Mouse (Mus musculus): ENCODE results near the gene Cldn10.
"Not testable (repeated sequence)": the region's sequence is repeated elsewhere in the genome, so short reads cannot be mapped to it uniquely, and the experiment has no call there.

Cldn10 gene

DNA sequence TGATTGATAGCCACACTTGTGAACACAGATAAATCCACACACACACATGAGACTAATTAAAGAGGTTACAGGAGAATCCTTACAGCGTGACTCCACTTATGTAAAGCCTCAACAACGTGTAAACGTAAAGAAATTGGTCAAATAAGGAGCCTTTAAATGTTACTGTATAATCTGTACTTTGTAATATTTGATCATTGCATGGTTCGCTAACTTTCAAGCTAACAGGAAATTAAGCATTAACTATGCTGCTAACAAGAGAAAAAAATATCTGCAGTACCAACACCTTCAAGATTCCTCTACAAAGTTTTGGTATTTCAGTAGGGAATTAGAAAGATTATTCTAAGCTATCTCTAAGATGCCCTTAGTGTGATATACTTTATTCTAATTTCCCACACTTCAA, at the start of gene Cldn10:
Gene Cldn10, plus strand, starts transcription at position 288 of the 400 bp plus-strand sequence.
- no peak for DNase-seq (ENCODE audit: low read depth, low spot score)

DNA sequence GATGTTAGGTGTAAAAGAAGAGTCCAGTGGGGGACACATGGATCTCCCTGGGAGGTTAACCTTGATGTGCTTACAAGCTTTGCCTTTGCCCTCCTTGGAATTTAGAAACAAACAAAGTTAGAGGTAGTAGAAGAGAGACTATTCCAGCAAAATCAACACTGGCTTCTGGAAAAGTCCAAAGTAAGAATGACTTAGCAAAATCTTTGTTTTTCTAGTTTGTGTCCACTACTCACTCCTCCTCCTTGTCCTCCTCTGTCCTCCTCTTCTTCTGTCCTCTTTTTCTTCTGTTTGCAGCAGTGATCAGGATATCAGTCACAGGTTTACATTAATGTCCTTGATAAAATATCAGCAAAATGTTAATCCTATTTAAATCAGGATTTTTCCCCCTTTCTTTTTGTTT, 45.9 kb upstream of the Cldn10 start:
- no peak for DNase-seq (ENCODE audit: low read depth, low spot score)

DNA sequence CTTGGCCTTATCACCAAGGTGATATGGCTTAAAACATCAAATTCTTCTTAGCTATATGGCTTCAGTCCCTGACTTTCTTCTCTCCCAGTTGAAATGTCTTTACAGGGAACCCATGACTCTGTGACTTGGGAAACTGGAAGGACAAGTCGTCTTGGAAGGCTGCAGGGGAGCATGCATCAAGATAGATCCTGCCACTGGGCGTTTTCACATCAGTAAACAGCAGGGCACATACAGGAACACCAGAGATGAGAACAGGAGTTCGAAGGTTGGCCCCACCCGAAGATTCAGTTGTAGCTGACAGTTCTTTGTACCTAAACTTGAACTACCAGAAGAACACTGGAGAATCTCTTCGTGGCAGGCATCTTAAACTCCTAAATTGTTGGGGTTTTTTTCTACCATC, 44.8 kb upstream of the Cldn10 start:
- DNase-seq (ENCODE audit: low read depth, low spot score): no peak

DNA sequence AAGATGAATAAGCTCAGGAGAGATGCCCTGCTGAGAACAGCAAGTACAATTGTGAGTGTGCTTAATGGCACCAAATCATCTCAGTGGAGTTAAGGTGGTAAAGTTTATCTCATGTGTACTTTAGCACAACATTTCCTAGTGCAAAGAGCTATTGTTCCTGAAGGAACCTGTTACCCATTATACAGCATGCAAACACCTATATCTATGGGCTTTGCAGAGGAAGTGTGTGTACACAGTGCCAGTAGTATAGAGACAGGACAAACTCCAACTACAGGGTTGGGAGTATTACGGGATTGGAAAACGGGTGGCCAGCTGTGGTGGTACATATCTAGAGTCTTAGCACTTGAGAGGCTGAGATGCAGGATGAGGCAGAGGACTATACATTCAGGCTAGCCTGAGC, 38.6 kb upstream of the Cldn10 start:
- no peak for DNase-seq (ENCODE audit: low read depth, low spot score)

DNA sequence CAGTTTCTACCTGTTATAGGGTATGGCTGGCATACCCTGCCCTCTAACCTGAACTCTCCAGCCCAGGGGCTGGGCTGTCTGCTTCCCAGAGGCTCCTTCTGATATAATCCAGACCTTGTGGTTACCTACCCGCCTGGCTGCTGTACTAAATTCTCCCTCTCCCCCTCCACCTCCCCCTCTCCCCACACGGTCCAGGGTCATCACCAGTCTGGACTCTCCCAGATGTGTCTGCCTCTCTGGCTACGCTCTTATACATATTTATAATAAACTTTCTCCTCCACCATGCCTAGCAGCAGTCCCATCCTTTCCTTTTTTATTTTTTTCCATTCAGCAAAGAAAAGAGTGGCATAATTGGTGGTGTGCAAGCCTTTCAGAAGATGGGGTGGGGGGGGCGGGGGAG, 38.0 kb upstream of the Cldn10 start:
- DNase-seq (ENCODE audit: low read depth, low spot score): no peak

- no peak for DNase-seq (ENCODE audit: low read depth, low spot score)
Measured at GRCm38 (mm10) chr14:118750505-118751192, 37.1 kb upstream of the Cldn10 start.

- DNase-seq (ENCODE audit: low read depth, low spot score): no peak
Measured at GRCm38 (mm10) chr14:118751193-118751753, 36.4 kb upstream of the Cldn10 start.

DNA sequence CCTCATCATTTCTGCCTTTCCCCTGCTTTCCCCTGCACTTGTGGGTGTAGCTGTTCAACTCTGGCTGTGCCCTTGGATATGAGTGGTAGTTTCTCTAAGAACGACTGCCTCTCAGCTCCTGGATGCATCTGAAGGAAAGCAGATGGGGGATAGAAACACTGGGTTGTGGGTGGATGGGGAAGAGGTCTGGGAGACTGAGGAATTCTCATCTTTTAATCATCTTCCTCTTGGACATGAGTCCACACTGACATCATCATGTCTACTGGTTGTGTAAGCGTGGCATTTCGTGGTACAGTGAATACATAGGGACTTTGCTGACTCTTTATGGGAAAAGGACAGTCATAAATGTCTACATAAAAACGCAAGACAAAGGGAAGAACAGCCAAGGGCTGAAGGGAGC, 31.7 kb upstream of the Cldn10 start:
- DNase-seq (ENCODE audit: low read depth, low spot score): no peak

- DNase-seq (ENCODE audit: low read depth, low spot score): no peak
Measured at GRCm38 (mm10) chr14:118756566-118756965, 31.1 kb upstream of the Cldn10 start.

- DNase-seq (ENCODE audit: low read depth, low spot score): not testable (repeated sequence)
Measured at GRCm38 (mm10) chr14:118763362-118763761, 24.3 kb upstream of the Cldn10 start.

DNA sequence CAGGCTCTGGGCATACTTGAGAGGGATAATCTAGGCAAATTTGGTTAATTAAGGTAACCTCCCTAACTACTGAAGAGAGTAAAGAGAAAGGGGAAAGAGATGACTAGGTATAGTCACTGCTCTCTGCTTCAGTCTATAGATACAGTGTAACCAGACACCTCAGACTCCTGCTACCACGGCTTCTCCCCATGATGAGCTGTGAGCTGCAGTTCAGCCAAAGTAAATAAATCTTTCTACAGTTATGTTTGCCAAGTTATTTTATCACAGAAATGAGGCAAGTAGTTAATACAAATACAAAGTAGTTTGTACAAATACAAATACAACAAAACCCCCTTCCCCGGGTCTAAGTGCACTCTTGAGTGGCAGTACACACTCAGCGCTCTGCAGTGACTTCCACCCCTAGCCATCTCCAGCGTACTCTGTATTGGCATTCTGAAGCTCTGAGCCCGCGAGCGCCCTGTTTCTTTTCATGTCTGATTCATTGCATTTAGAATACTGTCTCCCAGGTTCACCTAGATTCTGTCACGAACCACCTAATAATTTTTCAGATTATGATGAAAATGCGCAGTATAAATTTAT, 23.7 kb upstream of the Cldn10 start:
- no peak for DNase-seq (ENCODE audit: low read depth, low spot score)

DNA sequence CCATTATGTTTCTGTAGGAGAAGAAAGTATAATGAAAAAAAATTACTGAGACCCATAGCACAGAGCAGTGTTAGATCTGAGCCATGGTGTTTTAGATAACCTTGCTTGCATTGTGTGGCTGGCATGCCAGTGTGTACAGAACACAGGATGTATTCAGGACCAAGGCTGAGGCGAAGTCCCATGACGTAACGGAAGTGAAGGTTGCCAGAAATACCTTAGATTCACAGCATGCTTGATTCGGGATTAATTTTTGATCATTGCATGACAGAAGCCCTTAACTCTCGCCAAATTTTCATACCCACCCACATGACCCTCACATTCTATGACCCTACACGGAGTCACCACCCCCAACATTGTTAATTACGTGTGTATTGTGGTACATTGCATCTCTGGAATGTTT, 22.4 kb upstream of the Cldn10 start:
- no peak for DNase-seq (ENCODE audit: low read depth, low spot score)

DNA sequence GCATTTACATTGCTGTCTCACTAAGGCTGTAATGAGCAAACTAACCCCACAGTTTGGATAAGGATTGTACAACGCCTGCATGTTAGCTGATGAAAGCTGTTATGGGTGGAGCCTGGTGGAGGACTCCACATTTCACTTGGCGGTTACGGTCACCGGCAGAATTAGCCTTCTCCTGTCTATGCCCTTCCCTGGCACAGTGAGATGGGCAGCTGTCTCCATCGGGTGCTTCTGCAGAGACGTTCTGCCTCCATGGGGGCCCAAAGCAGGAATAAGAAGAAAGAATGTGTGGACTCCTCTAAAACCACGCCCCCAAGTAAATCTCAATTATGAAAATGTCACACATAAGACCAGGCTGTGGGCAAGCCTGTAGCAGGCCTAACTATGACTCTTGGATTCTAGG, 21.8 kb upstream of the Cldn10 start:
- DNase-seq (ENCODE audit: low read depth, low spot score): no peak

DNA sequence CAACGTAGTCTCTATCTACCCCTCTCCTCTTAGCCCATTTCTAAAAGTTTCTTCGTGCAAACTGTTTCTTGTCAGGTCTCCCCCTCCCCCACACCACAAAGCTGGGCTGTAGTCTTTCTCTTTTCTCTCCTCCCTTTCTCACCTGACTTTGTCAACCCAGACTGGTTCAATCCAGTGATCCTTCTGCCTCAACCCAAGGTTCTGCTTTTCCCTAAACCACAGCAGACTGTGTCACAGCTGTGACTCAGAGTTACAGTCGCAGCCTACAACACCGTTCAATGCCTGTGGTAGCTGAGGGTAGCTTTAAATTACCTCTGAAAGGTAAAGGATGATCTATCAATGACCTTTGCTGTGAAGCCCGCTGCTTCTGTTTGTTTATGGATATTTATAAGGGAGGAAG, 21.3 kb upstream of the Cldn10 start:
- no peak for DNase-seq (ENCODE audit: low read depth, low spot score)

DNA sequence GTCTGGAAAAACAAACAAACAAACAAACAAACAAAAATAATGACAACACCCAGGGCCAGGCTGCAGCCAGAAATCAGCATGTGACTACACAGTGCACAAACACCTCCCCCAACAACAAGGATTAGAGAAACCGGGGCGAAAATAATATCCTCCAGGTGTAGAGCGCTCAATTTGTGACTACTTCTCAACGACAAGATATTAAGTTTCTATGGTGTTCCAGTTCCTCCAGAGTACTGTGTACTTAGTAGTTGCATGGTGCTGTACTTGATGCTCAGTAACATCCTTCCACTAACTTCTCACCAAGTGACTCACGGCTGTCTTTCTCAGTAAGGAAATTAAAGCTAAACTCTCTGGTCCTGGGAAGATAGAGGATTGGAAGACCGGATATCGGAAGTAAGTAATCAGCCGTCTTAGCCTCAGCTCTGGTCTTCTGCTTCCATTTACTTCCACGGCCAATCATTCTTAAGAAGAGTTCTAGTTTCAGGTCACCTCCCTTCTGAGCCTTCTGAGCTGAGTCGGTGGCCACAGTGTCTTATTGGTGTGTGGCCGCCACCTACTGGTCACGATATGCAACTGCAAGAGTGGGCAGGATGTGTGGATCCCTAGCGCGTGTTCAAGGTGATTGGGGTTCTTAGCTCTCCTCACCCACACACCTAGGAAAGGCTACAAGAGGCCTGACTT, 19.9 kb upstream of the Cldn10 start:
- peak; percentile 77 for DNase-seq (ENCODE audit: low read depth, low spot score)

DNA sequence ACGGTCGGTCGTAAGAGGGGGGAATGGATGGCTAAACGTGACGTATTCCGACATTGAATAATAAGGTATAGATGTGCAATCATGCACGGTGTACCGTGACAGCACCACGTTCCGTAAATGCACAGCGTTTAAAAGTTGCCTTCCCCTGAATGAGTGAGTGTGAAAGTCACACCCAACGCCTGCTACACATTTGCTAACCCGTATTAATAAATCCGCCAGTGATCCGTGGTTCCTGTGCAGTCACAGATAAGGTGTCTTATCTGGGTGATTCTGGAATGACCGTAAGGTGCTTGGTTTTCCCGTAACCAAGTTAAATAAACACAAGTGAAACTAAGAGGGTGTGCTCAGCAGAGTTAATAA, 19.4 kb upstream of the Cldn10 start:
- no peak for DNase-seq (ENCODE audit: low read depth, low spot score)

DNA sequence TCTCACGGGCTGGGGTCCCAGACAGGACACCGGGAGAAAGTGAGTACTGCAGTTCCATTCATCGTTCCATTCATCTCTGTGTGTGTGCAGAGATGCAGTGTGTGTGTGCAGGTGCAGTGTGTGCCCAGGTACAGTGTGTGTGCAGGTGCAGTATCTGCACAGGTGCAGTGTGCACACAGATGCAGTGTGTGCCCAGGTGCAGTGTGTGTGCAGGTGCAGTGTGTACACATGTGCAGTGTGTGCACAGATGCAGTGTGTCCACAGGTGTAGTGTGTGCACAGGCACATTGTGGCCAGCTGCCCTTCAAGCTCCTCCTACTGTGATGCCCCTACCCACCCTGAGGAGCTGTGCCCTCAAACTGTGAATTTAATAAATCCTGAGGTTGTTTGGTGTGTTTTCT, 14.0 kb upstream of the Cldn10 start:
- DNase-seq (ENCODE audit: low read depth, low spot score): no peak

DNA sequence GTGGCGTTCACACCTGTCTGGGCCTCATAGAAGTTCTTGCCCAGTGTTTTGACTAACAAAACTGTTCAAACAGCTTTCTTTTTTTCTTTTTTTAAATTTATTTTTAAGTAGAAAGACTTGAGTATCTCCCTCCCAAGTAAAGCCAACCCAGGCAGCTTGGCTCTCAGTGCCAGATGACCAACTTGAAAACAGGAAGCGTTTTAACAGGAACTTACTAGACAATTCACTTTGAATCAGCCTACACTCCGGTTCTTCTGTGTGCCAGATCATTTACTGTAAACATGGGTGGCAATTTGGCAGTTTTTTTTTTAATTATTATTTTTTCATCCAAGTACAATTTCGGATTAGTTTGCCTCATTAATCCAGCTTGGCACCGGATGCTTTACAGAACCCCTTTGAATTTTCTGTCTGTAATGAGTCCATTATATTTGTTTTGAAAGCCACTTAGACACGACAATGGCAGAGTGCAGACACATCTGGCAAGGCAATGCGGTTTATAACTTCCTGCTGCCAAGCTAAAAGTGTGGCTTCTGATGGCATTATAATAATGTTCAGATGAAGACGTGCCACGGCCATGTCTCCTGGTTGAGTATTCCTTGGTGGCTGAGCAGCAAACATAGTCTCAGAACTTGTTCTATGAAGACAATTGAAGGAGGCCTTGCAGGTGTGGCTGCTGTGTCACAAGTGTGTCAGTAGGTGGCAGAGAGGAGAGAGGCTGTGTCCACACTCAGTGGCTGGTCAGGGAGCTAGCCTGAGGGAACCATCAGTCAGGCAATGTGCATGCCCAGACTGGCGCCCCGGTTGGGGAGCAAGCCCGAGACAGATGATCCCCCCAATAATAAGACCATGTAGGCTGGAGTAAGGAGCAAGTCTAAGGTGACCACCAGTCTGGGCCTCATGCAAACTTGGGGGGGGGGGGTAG, 12.9 kb upstream of the Cldn10 start:
- DNase-seq (ENCODE audit: low read depth, low spot score): no peak

DNA sequence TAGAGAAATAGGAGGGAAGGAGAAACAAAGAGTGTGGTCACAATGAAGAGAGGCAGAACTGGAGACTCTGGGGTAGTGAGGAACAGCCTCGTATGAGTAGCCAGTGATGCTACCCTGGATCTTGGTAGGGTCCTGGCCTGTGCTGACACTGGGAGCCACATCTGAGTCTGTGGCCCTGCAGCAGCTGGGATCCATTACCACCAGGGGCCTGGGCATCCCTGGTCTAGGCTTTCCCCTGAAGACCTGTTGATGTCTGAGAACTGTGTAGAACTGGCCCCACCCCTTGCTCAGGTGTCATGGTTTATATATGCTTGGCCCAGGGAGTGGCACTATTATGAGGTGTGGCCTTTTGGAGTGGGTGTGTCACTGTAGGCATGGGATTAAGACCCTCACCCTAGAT, 12.2 kb upstream of the Cldn10 start:
- DNase-seq (ENCODE audit: low read depth, low spot score): no peak

GRCm38 (mm10) chr14:118776372-118776771, 11.3 kb upstream of the Cldn10 start:
- DNase-seq (ENCODE audit: low read depth, low spot score): no peak

- no peak for DNase-seq (ENCODE audit: low read depth, low spot score)
Measured at GRCm38 (mm10) chr14:118777478-118777877, 10.2 kb upstream of the Cldn10 start.

DNA sequence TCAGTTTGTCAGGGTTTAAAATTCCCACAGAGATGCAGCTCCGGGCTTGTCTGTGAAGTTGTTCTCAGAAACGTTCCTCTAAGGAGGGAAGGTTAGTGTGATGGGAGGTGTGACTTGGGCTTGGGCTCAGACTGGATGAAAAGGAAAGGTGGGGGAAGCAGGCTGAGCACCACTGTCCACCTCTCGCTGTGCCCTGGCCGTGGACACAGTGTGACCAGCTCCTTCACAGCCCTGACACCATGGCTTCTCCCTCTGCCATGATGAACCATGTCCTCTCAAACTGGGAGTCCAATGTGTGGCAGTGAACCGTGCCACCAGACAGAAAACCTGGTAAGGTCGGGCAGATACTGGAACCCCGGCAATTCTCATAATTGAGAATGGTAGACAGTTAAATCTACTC, 6.1 kb upstream of the Cldn10 start:
- DNase-seq (ENCODE audit: low read depth, low spot score): no peak

Measured in WW6 (cell line).